Mouse (Mus musculus): ENCODE data around the gene Mmgt2. TPM values are rescaled to one million over a fixed set of nuclear protein-coding genes. Genes with fewer than 3 reads are reported as not detected.

The Mmgt2 gene
- polyA plus RNA-seq, 1 experiment from 2014 or later, result 44.4 TPM

DNA sequence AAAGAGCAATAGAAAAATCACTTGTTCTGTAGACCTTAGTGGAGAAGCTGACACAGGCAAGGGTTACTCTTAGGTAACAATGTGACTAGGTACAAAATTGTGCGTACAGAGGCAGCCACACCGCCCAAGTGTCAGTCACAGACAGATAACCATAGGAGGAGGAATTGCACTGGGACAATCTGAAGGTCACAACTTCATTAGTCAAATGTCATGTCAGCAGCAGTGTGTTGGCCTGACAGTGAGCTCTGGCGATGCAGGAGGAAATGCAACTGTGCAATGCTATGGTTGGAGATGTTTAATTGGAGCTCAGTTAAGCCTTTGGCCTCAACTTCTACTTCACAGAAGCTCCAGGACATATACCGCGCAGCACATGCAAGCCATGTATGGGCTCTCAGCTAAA, 62.2 kb downstream of the Mmgt2 start:
- no peak for DNase-seq (ENCODE audit: low spot score)
- ATAC-seq (replicated peaks; ENCODE audit: insufficient number of reproducible peaks, low FRiP score, low TSS enrichment, low read depth), result no peak
- 89% methylated on average over 5 of the region's 5 CpGs for WGBS

More for the DNA sequence above, 62.2 kb downstream of the Mmgt2 start:
- H3K9ac ChIP-seq (replicated peaks; ENCODE audit: low read length), result no peak overlapping the region
- no peaks in the 10 kb centered on the region for H3K4me1 ChIP-seq (ENCODE audit: control insufficient read depth, insufficient read depth, low read length)
- H3K9me3 ChIP-seq (replicated peaks; ENCODE audit: control insufficient read depth, low read length), result no peaks in the 10 kb centered on the region
- H3K36me3 ChIP-seq (replicated peaks; ENCODE audit: control insufficient read depth, insufficient read depth, low read depth, low read length), result peaks cover 7% of the 10 kb centered on the region
- H3K4me2 ChIP-seq (ENCODE audit: low read depth, low read length), result no peak overlapping the region
- H3K27ac ChIP-seq (replicated peaks; ENCODE audit: low read depth, low read length), result no peak overlapping the region
- H3K4me3 ChIP-seq (ENCODE audit: low read depth, low read length), result no peak overlapping the region
- H3K27me3 ChIP-seq (ENCODE audit: control insufficient read depth, insufficient read depth, low read length), result no peaks in the 10 kb centered on the region

Other genes starting within 250 kb of the Mmgt2 start
- gene Pigl, start 190.2 kb upstream of the Mmgt2 start, polyA plus RNA-seq (2014; fragmentation: Nextera tagmentation; extraction: Ambion mirVana), result 12.1 and 14.2 TPM in 2 replicates
- 157 and 170 TPM in 2 replicates for gene Ncor1, start 190.1 kb upstream of the Mmgt2 start, polyA plus RNA-seq (2014; fragmentation: Nextera tagmentation; extraction: Ambion mirVana)
- 46.2 and 49.8 TPM in 2 replicates for gene Cenpv, start 109.4 kb upstream of the Mmgt2 start, polyA plus RNA-seq (2014; fragmentation: Nextera tagmentation; extraction: Ambion mirVana)
- gene Ubb, start 97.5 kb upstream of the Mmgt2 start, polyA plus RNA-seq (2014; fragmentation: Nextera tagmentation; extraction: Ambion mirVana), result 3,780 and 3,916 TPM in 2 replicates
- gene Trpv2, start 74.2 kb upstream of the Mmgt2 start, polyA plus RNA-seq (2014; fragmentation: Nextera tagmentation; extraction: Ambion mirVana), result 4.2 and 5.2 TPM in 2 replicates
- gene Lrrc75a, start 141 bp upstream of the Mmgt2 start, polyA plus RNA-seq (2014; fragmentation: Nextera tagmentation; extraction: Ambion mirVana), result 14.2 and 16.8 TPM in 2 replicates
- 11.6 and 11.9 TPM in 2 replicates for gene Zfp287, start 83.2 kb downstream of the Mmgt2 start, polyA plus RNA-seq (2014; fragmentation: Nextera tagmentation; extraction: Ambion mirVana)
- gene Gm10428, start 104.4 kb downstream of the Mmgt2 start, polyA plus RNA-seq (2014; fragmentation: Nextera tagmentation; extraction: Ambion mirVana), result not detected in 2 replicates
- gene Zfp286, start 140.8 kb downstream of the Mmgt2 start, polyA plus RNA-seq (2014; fragmentation: Nextera tagmentation; extraction: Ambion mirVana), result 34.3 and 36.2 TPM in 2 replicates
- 6.2 and 6.5 TPM in 2 replicates for gene Trim16, start 171.6 kb downstream of the Mmgt2 start, polyA plus RNA-seq (2014; fragmentation: Nextera tagmentation; extraction: Ambion mirVana)
- 0.32 and 1.1 TPM in 2 replicates for gene Fbxw10, start 198.4 kb downstream of the Mmgt2 start, polyA plus RNA-seq (2014; fragmentation: Nextera tagmentation; extraction: Ambion mirVana)
- 51.1 and 52.7 TPM in 2 replicates for gene Tvp23b, start 230.8 kb downstream of the Mmgt2 start, polyA plus RNA-seq (2014; fragmentation: Nextera tagmentation; extraction: Ambion mirVana)